Mouse (Mus musculus): Measurements from ENCODE around the gene Gpsm2.

DNA sequence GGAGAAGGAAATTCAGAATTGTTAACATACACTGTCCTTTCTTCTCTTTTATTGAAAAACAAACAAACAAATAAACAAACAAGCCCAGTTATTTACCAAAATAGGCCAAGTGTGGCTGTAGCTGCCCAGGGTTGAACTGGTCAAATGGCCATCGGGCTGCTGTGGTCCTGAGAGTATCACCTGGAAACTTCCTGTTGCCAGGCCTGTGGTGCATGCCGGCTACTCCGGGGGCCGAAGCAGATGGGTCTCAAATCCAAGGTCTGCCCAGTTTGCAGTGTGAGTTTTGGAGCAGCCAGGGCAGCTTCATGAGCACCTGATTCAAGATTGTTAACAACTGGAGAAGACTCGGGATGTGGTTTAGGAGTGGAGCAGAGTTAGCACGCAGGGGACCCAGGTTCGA lies 43.4 kb upstream of the Gpsm2 start:
- TF ChIP-seq BHLHE40 (IDR thresholded peaks at IDR 0.05; ENCODE audit: low read depth, low read length) = no peak
- no peak for TF ChIP-seq MAFK (IDR thresholded peaks at IDR 0.05; ENCODE audit: insufficient replicate concordance, low read length)
- no peak for TF ChIP-seq CTCF (conservative IDR thresholded peaks at IDR 0.05 in 1 of 2, IDR thresholded peaks at IDR 0.05 in 1 of 2; ENCODE audit: low read depth in 2 of 2, low read length in 2 of 2)
- TF ChIP-seq EP300 (IDR thresholded peaks at IDR 0.05; ENCODE audit: low read length) = no peak
- TF ChIP-seq POLR2A (IDR thresholded peaks at IDR 0.05; ENCODE audit: low read depth, low read length) = no peak
- no peak for TF ChIP-seq E2F4 (IDR thresholded peaks at IDR 0.05; ENCODE audit: insufficient replicate concordance, low read depth, low read length)
- no peak for TF ChIP-seq JUND (conservative IDR thresholded peaks at IDR 0.05; ENCODE audit: low read depth, low read length)
- TF ChIP-seq RAD21 (IDR thresholded peaks at IDR 0.05; ENCODE audit: low read depth, low read length) = no peak
- no peak for TF ChIP-seq CHD1 (IDR thresholded peaks at IDR 0.05; ENCODE audit: low read depth, low read length)
- TF ChIP-seq ZC3H11A (IDR thresholded peaks at IDR 0.05; ENCODE audit: low read depth, low read length) = no peak
- no peak for TF ChIP-seq ETS1 (conservative IDR thresholded peaks at IDR 0.05; ENCODE audit: low read depth, low read length)
- no peak for TF ChIP-seq ELF1 (IDR thresholded peaks at IDR 0.05; ENCODE audit: low read depth, low read length)
- no peak for TF ChIP-seq USF2 (conservative IDR thresholded peaks at IDR 0.05; ENCODE audit: low read depth, low read length)
- no peak for TF ChIP-seq TCF12 (IDR thresholded peaks at IDR 0.05; ENCODE audit: low read depth, low read length)
